Mouse (Mus musculus) midbrain, embryonic 15.5 days (tissue): ENCODE results near the gene Ccr1l1. TPM values are rescaled to one million over a fixed set of nuclear protein-coding genes. Genes with fewer than 3 reads are reported as not detected.

Source experiments
- ATAC-seq: fragments of 200-750 bp; cut with Nextera tagmentation; replicated peaks from 2 replicates; pipeline ENCODE4 v1.8.0; 2017; ENCODE audit warnings: moderate TSS enrichment
- H3K27ac ChIP-seq: fragments of 300-500 bp; sonication (generic); 2 replicates; pipeline ENCODE4 v1.5.1; 2015; ENCODE audit warnings: mild to moderate bottlenecking, inconsistent platforms
- H3K27me3 ChIP-seq: fragments of 300-500 bp; sonication (generic); replicated peaks from 2 replicates; pipeline ENCODE4 v1.6.1; 2015; ENCODE audit warnings: inconsistent platforms
- H3K36me3 ChIP-seq: fragments of 300-500 bp; sonication (generic); replicated peaks from 2 replicates; pipeline ENCODE4 v1.6.1; 2015; ENCODE audit warnings: inconsistent platforms
- H3K4me1 ChIP-seq: fragments of 300-500 bp; sonication (generic); 2 replicates; pipeline ENCODE4 v1.6.1; 2015; ENCODE audit warnings: inconsistent platforms
- H3K4me2 ChIP-seq: fragments of 300-500 bp; sonication (generic); 2 replicates; pipeline ENCODE4 v1.6.1; 2015; ENCODE audit warnings: inconsistent platforms, mild to moderate bottlenecking, moderate library complexity
- H3K4me3 ChIP-seq: fragments of 300-500 bp; sonication (generic); 2 replicates; pipeline ENCODE4 v1.5.1; 2015; ENCODE audit warnings: mild to moderate bottlenecking, inconsistent platforms
- H3K9ac ChIP-seq: fragments of 300-500 bp; sonication (generic); 2 replicates; pipeline ENCODE4 v1.6.1; 2015; ENCODE audit warnings: mild to moderate bottlenecking, inconsistent platforms
- H3K9me3 ChIP-seq: fragments of 300-500 bp; sonication (generic); 2 replicates; pipeline ENCODE4 v1.6.1; 2016; ENCODE audit warnings: inconsistent platforms
- WGBS: fragments of 180-500 bp; shearing (Covaris S2); methylation state at CpG from one replicate; pipeline ENCODE4 v1.1.7; 2015; ENCODE audit warnings: mixed read lengths; 5-methylcytosine and 5-hydroxymethylcytosine counted together
- polyA plus RNA-seq: library from polyadenylated mRNA; unstranded; fragments of >200 nt; fragmentation: Nextera tagmentation; extraction: Ambion mirVana; gene quantifications from 2 replicates; pipeline ENCODE4 v1.2.1, GENCODE M21; 2015

The Ccr1l1 gene
- polyA plus RNA-seq, 1 experiment from 2014 or later = not detected

- no peak overlapping the region for H3K4me3 ChIP-seq
- H3K27ac ChIP-seq = no peak overlapping the region
- no peaks in the 10 kb centered on the region for H3K4me1 ChIP-seq
- WGBS = 93% methylated on average over 19 of the region's 19 CpGs
- no peak for ATAC-seq
- no peaks in the 10 kb centered on the region for H3K9me3 ChIP-seq
- no peaks in the 10 kb centered on the region for H3K36me3 ChIP-seq
- no peaks in the 10 kb centered on the region for H3K27me3 ChIP-seq
- no peak overlapping the region for H3K9ac ChIP-seq
- no peak overlapping the region for H3K4me2 ChIP-seq
These were observed 45.1 kb downstream of the Ccr1l1 start for GRCm38 (mm10) chr9:123932911-123933675.

GRCm38 (mm10) chr9:123931761-123932700 is 46.2 kb downstream of the Ccr1l1 start:
- H3K4me2 ChIP-seq = no peak overlapping the region
- no peaks in the 10 kb centered on the region for H3K36me3 ChIP-seq
- 76% methylated on average over 6 of the region's 6 CpGs for WGBS
- no peaks in the 10 kb centered on the region for H3K9me3 ChIP-seq
- H3K4me3 ChIP-seq = no peak overlapping the region
- no peaks in the 10 kb centered on the region for H3K4me1 ChIP-seq
- no peaks in the 10 kb centered on the region for H3K27me3 ChIP-seq
- no peak for ATAC-seq
- no peak overlapping the region for H3K9ac ChIP-seq
- H3K27ac ChIP-seq = no peak overlapping the region

DNA sequence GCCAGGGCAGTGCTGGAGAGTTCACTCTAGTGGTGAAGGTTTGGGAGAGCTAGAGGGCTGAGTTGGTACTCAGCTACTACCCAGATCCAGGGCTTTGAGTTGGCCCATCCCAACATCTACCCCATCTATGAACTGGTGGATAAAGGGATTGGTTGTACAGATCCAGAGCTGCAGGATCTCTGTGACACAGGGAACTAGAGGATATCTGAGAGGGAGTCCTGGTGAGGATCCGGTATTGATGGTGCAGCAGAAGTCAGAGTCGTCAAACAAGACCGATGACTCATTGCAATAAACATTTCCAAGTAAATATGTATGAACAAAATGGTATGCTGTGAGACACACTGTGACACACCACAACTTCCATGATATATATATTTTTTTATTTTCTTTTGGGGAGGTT is 47.3 kb downstream of the Ccr1l1 start:
- Histone ChIP-seq H3K4me2 (no peak overlapping the region), H3K9me3 (no peaks in the 10 kb centered on the region), H3K27ac (no peak overlapping the region), H3K27me3 (no peaks in the 10 kb centered on the region), H3K4me1 (no peaks in the 10 kb centered on the region), H3K36me3 (no peaks in the 10 kb centered on the region), H3K4me3 (no peak overlapping the region), H3K9ac (no peak overlapping the region)
- WGBS = 95% methylated on average over 3 of the region's 3 CpGs
- ATAC-seq = no peak

DNA sequence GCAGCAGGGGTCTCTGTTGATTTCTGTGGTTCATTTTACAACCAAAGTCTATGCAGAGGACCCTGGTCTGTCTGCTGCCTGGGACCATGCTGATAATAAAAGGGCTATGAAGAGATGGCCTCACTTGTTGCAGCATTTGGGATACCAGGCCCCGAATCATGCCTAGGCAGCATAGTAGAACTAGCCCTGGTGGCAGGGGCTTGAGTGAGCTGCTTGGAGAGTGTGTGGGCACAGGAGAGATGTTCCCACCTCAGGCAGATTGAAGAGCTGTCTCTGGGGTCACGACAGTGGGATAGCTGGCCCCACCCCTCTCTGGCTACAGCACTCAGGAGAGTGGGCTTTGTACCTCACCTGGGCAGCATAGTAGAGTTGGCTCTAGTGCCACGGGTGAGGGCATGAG is 47.7 kb downstream of the Ccr1l1 start:
- Histone ChIP-seq H3K9ac (no peak overlapping the region), H3K4me2 (no peak overlapping the region), H3K4me3 (no peak overlapping the region), H3K4me1 (peaks cover 4% of the 10 kb centered on the region; the same call in 1 of the 2 replicates), H3K36me3 (no peaks in the 10 kb centered on the region), H3K27me3 (no peaks in the 10 kb centered on the region), H3K27ac (no peak overlapping the region), H3K9me3 (no peaks in the 10 kb centered on the region)
- 87% methylated on average over 3 of the region's 3 CpGs for WGBS
- ATAC-seq = no peak

DNA sequence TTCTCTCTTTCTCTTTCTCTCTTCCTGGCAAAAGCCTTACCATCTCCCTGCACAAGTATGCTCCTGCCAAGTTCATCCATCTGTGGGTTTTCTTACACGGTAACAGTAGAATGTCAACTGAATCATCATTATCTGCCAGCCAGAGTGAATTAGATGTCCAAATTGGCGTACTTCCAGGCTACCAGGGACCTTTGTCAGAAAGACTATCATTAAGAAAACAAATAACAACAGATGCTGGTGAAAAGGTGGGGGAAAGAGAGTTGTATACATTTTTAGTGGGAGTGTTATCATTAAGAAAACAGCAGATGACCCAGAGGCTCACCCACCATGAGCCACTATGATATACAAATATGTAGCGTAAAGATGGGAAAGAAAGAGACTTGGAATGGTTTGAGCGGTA is 48.3 kb downstream of the Ccr1l1 start:
- no peak overlapping the region for H3K27ac ChIP-seq
- WGBS = 81% methylated on average over 4 of the region's 4 CpGs

GRCm38 (mm10) chr9:123928759-123929246 is 49.4 kb downstream of the Ccr1l1 start:
- Histone ChIP-seq H3K9ac (no peak overlapping the region), H3K27ac (no peak overlapping the region), H3K4me3 (no peak overlapping the region), H3K4me1 (peaks cover 9% of the 10 kb centered on the region; the same call in 1 of the 2 replicates), H3K36me3 (no peaks in the 10 kb centered on the region), H3K4me2 (no peak overlapping the region), H3K9me3 (no peaks in the 10 kb centered on the region), H3K27me3 (no peaks in the 10 kb centered on the region)
- 54% methylated on average over 8 of the region's 8 CpGs for WGBS
- ATAC-seq = no peak

More for the DNA sequence above, 48.3 kb downstream of the Ccr1l1 start:
- Histone ChIP-seq H3K4me1 (peaks cover 5% of the 10 kb centered on the region; the same call in 1 of the 2 replicates), H3K36me3 (no peaks in the 10 kb centered on the region), H3K9ac (no peak overlapping the region), H3K4me2 (no peak overlapping the region), H3K4me3 (no peak overlapping the region), H3K27me3 (no peaks in the 10 kb centered on the region), H3K9me3 (no peaks in the 10 kb centered on the region)
- ATAC-seq = no peak

GRCm38 (mm10) chr9:123928118-123928758 is 50.0 kb downstream of the Ccr1l1 start:
- Histone ChIP-seq H3K36me3 (no peaks in the 10 kb centered on the region), H3K4me1 (peaks cover 15% of the 10 kb centered on the region; the same call in 1 of the 2 replicates), H3K4me3 (no peak overlapping the region), H3K9ac (no peak overlapping the region), H3K9me3 (no peaks in the 10 kb centered on the region), H3K4me2 (no peak overlapping the region), H3K27me3 (no peaks in the 10 kb centered on the region), H3K27ac (no peak overlapping the region)
- ATAC-seq = no peak
- 85% methylated on average over 12 of the region's 12 CpGs for WGBS

- Histone ChIP-seq H3K27ac (no peak overlapping the region), H3K9me3 (no peaks in the 10 kb centered on the region), H3K4me1 (peaks cover 16% of the 10 kb centered on the region; the same call in 1 of the 2 replicates), H3K4me3 (no peak overlapping the region), H3K9ac (no peak overlapping the region), H3K4me2 (no peak overlapping the region), H3K27me3 (no peaks in the 10 kb centered on the region), H3K36me3 (no peaks in the 10 kb centered on the region)
- ATAC-seq = no peak
- 61% methylated on average over 16 of the region's 16 CpGs for WGBS
These were observed 50.8 kb downstream of the Ccr1l1 start for GRCm38 (mm10) chr9:123927281-123927960.

Other genes with a start within 250 kb of the Ccr1l1 start
- 0.19 and 0.23 TPM in 2 replicates for gene Cxcr6, start 171.9 kb downstream of the Ccr1l1 start, polyA plus RNA-seq
- gene Fyco1, start 126.5 kb downstream of the Ccr1l1 start, polyA plus RNA-seq = 18.7 and 19.0 TPM in 2 replicates
- gene Xcr1, start 116.4 kb downstream of the Ccr1l1 start, polyA plus RNA-seq = 0.05 and 0.09 TPM in 2 replicates
- gene Ccr1, start 9.7 kb downstream of the Ccr1l1 start, polyA plus RNA-seq = 0.84 and 1.0 TPM in 2 replicates
- gene Ccr3, start 43.6 kb upstream of the Ccr1l1 start, polyA plus RNA-seq = not detected in 2 replicates
- 0.26 and 0.32 TPM in 2 replicates for gene Ccr2, start 123.5 kb upstream of the Ccr1l1 start, polyA plus RNA-seq
- 0.79 and 1.3 TPM in 2 replicates for gene Ccr5, start 143.1 kb upstream of the Ccr1l1 start, polyA plus RNA-seq